Mouse (Mus musculus) heart, adult 11 months (tissue): Measurements from ENCODE around the gene Rassf1.

Experiments
- DNase-seq: peaks from one replicate; pipeline ENCODE4 v3.0.0; 2022

Gene Rassf1

DNA sequence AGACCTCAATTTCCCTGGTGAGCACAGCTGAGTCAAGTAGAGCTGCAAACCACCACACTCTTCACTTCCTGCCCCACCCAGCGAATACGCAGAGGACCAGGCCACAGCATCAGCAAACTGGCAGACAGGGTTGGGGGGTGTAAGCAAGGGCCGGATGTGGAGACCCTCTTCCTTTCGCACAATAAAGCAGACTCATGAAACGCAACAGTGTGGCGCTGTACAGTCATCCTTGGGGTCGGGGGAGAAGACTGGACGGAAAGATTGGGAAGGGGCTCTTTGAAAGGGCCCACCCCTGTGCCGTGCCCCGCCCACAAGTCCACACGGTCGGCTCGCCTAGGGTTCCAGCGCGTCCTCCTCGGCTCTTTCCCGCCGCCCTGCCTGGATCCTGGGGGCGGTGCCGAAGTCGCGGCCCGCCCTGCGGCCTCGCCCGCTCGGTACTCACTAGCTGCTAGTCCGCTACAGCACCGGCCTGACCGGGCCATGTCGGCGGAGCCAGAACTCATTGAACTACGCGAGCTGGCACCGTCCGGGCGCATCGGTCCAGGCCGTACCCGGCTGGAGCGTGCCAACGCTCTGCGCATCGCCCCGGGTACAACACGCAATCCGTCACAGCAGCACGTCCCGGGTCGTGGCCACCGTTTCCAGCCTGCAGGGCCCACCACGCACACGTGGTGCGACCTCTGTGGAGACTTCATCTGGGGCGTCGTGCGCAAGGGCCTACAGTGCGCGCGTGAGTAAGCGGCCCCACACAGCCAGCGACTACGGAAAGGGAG, at the start of gene Rassf1:
Gene Rassf1 (plus strand): TSS at position 439 of the 773 bp plus-strand sequence.
- peak; percentile 98 for DNase-seq

DNA sequence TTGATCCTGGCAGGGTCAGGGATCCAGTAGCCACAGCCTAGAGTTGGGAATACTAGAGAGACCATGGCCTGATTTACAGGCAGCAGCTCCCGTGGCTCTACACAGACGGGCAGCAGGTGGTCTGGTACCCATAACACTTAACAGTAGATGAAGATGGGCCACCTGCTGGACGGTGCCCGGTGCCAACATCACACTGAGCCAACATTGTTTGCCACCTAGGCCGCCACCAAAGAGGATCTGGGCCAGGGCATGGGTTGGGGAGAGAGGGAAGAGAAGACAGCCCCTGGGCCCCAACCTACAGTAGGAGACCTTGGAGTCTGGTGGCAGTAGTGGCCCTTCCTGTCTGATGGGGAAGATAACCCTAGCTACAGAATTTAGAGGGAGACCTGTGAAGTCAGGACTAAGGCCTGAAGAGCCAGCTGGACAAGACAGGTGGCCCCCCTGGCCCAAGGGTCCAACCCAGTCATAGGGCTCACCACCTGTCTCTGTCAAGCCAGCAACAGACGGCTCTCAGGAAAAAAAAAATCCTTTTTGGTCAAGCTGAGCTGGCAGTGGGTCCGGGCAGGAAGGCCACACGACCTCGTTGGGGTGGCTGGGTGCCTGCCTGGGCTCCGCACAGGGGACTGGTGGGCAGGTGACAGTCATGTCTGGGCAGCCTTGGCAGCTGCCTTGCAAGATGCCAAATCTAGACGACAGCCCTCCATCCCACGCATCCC, 49.1 kb upstream of the Rassf1 start:
- no peak for DNase-seq

DNA sequence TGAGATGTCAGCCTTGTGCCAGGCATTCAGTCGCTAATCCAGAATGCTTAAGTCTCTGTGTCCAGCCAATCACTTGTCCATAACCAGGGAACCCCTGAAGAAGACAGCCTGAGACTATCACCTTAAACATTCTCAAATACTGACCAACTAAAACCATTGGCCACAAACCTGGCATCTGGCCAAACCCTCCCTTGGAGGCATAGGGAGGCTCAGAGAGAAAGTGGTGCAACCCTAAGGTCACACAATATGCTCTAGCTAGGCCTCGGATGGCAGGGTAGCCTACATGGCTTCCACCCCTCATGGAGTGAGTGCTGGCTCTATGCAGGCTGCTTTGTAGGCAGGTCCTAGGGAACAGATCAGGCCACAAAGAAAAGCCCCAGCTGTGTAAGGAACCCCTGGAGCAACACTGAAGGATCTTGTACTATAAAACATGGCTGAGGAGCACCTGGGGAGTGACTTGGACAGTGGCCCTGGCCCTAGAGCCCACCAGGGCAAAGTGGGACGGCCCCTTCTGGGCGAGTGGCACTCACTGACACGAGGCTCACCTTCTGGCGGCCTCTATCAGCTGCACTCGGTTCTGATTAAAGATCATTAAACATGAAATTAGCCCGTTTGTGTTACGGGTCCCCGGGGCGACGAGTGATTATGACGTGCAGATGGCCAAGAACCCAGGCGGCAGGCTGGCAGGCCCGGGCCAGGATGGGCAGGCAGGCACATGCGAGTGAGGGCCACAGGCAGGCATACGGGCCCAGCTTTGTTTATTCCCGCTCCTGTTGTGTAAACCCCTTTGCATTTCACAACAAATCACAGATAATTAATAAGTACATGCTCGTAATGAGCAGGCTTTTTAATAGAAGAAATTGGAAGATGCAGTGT, 46.5 kb upstream of the Rassf1 start:
- DNase-seq: peak; percentile 89

DNA sequence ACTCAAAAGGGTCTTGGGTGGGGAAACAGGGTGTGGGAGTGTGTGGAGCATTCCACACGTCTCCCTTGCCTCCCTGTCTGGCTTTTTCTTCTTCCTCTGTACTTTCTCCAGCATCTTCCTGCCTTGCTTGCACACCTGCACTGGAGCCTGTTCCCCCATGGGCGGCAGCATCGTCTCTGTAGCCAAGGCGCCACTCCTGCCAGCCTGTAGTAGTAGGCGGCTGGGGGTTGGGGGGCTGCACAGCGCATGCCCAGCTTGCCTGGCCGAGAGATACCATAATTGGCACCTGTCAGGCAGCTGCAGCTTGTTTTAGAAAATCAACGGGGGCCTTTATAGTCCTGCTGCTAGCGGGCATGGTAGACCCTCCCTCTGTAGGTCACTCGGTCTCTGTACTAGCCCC, 43.1 kb upstream of the Rassf1 start:
- DNase-seq: no peak

DNA sequence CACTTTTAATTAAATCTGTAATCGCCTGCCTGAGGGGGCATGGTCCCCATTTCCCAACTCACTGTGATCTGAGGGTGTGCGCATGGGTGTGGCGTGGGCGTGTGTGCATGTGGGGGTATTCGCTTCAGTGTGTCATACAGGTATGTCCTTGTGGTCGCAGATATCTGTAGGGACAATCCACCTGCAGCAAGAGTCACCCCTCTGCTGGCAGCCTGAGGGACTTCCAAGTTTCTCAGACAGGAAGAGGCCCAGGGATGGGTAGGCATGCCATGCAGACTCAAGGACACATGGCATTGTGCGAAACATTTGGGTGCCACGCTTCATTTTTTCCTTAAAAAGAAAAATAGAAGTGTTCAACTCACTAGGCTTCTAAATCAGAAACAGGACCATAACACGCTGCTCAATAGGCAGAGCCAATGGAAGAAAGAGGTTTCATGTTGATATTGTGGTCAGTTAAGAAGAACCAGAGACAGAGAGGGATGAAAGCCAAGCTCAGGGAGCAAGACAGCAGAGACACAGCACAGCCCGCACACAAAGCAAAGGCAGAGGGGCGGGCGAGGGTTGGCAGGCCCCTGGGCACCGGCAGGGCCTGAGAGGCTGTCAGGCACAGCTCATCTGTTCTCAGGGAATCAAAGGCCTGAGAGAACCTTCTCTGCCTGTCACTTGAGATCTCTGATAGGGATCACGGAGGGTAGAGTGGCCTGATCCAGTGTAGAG, 40.8 kb upstream of the Rassf1 start:
- DNase-seq: no peak

DNA sequence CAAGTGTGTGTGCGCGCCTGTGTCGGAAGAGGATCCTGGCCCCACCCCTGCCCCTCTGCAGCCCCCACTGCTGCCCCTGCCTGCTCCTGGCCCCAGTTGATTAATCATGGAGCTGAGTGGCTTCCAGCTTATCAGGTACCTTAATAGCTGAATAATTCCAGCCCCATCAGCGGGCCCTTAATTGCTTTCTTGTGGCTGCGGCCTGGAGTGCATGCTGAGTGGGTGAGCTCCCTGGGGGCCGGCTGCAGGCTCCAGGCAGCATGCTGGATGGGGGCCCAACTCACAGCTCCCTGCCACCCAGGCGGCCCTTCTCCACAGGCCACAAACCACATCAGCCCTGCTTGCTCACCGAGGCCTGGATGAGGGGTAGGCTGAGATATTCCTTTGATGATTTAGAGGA, 39.9 kb upstream of the Rassf1 start:
- DNase-seq: no peak

DNA sequence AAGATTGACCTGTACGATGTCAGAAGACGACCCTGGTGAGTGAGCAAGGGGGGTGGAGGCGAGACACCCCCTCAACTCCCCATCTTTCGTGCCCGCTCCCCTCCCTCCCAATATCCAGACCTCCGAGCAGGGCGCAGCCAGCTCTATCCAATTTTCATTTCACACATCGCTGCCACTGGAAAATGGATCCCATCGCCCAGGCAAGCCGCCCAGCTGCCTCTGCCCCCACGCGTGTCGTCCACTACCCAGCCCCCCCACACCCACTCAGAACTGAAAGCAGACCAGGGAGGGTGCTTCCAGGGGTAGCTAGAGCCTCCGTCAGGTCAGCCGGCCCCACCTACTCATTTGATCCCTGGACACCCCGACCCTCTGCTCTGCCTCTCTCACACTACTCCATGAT, 39.0 kb upstream of the Rassf1 start:
- DNase-seq: no peak

DNA sequence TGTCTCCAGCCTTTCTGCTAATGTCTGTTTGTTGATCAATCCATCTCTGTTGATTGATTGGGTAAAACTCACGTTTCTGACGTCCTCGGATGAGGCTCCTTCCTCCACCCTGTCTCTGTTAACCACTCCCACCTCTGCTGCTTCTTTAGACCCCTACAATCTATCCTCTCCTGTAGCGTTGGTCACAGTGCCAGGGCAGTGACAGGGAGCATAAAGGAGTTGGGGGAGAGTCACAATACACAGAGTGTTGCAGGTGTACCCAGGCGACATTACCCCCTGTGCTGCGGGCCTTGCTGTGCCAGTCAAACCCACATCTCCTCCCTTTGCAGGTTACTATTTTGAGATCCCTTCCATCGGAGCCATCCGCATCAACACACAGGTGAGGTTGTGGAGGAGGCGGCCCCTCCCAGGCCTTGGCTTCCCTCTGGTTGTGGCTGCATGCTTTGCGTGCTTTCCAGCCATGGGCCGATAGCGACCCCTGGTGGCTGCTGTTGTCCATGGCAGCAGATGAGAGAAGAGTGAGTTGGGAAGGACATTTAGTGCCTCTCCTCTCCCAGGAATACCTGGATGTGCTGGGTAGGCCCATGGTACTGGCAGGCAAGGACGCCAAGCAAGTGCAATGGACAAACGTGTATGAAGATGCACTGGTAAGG, 36.9 kb upstream of the Rassf1 start:
- peak; percentile 93 for DNase-seq

DNA sequence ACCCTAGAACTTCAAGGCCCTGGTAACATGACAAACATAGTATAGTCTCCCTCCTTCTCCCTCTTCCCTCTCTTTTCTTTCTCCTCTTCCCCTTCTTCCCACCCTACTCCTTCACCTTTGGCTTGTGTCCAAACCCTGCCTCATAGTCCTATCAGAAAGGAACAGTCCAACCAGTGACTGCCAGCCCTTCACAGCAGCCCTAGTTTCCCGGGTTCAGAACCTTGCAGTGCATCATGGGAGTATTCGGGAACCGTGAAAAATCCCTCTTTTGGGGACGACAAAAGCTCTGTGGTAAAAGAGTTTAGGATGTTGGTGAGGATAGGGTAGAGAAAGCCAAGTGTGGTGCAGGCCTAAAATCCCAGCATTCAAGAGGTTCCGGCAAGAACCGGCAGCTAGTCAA, 31.0 kb upstream of the Rassf1 start:
- no peak for DNase-seq

DNA sequence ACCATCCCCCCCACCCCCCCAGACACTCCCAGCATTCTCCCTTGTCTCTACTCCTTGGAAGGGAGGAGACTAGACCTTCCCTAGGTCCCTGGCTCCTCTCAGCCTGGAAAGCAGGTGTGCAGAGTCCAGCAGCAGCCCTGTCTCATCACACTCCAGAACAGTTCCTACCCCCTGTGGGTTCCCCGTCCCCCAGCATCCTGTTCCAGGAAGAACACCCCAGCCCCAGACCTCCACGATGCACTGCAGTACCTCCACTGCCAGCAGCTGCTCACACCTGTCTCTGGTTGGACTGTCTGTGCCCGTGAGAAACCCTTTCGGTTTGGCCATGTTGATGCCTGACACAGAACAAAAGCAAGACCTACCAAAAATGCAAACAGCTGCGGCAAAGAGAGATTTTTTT, 30.2 kb upstream of the Rassf1 start:
- DNase-seq: no peak

DNA sequence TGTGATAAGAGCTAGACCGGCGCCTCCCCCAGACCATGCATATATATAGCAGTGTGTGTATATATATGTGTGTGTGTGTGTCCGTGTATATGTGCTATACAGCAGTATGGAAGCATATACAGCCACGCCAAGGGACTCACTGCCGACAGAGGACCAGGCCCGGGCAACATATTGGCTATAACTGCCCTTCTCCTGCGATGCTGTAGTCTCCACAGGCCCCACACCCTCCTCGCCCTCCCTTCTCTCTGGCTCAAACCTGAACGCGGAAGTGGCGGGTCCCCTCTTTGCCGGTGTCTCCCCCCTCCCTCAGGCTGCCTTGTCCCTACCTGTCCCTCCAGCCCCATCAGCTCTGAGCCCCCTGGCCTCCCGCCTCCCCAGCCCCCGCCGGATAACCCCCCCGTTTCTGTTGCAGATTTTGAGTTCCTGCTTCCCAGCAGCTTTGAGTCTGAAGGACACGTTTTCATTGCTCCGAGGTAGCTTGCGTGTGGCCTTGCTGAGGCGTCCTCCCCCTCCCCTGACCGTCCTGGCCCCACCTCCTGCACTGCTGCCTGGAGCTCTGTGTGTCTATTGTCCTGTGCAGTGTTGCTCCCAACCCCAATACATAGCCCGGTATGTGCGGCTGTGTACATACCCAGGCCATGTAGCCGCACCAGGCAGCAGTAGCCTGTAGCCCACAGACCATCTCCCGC, 29.5 kb upstream of the Rassf1 start:
- DNase-seq: no peak

DNA sequence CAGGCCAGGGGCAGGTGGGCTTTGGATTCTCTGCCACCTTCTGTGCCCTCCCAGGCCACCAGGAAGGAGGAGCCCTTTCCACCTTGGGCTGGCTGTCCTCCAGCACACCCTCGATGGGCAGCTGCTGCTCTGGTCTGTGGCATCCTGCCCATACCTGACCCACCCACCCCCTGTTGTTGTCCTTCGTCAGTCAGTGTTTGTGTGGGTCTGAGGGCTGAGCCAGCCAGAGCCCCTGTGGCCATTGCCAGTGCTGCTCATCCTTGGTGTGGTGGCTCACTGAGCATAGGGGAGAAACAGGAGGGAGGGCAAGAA, 29.0 kb upstream of the Rassf1 start:
- DNase-seq: no peak

DNA sequence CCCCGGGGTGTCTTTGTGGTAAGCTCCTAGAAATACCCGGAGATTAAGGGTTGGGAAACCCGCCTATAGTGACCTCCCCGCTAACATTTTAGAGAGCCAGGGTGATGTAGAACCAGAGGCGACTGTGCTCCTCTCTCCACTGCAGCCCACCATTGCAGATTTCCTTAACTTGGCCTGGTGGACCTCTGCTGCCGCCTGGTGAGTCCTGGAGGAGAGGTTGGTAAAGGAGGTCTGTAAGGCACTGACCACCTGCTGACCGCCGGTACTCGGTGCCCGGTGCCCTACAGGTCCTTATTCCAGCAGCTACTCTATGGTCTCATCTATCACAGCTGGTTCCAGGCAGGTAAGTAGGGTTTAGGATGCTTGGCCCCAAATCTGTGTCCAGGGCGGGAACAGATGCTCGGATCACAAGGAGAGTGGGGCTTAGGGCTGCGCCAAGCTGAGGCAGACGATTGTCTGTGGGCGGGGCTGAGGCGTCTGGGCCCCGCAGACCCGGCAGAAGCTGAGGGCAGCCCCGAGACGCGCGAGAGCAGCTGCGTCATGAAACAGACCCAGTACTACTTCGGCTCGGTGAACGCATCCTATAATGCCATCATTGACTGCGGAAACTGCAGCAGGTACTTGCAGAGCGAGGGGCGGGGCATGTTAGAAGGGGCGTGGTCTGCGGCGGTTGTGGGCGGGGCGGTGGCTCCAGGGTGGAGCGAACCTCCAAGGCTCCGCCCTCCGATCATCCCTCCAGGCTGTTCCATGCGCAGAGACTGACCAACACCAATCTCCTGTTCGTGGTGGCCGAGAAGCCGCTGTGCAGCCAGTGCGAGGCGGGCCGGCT, 24.9 kb upstream of the Rassf1 start:
- peak; percentile 93 for DNase-seq

DNA sequence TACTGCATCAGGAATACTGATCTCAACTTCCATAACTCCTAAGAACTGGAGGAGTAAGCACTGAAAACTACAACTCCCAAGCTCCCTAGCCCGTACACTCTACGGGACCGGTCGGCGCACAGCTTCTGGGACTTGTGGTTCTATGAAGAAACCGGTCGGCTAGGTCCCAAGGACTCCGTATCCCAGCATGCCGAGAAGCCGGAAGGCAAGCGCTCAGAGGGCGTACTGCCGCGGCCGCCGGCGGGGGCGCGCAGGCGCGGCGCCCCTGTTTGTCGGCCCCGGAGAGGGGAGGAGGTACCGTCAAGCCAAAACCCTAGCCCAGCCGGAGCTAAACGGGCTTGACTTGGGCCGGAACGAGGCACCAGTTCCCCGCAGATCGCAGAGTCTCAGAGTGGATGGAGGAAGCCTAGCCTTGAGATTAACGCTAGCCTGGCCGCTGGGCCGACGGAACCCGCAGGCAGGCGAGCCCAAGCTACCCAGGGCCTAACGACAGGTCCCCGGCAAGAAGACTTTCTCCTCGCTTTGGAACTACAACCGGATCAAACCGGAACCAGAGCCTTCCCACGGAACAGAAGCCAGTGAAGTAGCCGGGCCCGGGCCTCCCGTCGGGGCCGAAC, 17.5 kb upstream of the Rassf1 start, which contains the start of gene Tmem115:
Gene Tmem115 (plus strand): TSS at position 155 of the 617 bp plus-strand sequence.
- peak; percentile 100 for DNase-seq

DNA sequence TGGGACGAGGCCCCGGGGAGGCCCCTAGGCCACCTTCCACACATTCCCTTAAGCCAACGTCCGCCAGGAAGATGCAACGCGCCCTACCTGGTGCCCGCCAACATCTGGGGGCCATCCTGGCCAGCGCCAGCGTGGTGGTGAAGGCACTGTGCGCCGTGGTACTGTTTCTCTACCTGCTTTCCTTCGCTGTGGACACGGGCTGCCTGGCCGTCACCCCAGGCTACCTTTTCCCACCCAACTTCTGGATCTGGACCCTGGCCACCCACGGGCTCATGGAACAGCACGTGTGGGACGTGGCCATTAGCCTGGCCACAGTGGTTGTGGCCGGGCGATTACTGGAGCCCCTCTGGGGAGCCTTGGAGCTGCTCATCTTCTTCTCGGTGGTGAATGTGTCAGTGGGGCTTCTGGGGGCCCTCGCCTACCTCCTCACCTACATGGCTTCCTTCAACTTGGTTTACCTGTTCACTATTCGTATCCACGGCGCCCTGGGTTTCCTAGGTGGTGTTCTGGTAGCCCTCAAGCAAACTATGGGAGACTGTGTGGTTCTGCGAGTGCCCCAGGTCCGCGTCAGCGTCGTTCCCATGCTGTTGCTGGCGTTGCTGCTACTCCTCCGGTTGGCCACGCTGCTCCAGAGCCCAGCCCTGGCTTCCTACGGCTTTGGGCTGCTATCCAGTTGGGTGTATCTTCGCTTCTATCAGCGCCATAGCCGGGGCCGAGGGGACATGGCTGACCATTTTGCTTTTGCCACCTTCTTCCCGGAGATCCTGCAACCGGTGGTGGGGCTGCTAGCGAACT, 16.8 kb upstream of the Rassf1 start:
- DNase-seq: peak; percentile 96

DNA sequence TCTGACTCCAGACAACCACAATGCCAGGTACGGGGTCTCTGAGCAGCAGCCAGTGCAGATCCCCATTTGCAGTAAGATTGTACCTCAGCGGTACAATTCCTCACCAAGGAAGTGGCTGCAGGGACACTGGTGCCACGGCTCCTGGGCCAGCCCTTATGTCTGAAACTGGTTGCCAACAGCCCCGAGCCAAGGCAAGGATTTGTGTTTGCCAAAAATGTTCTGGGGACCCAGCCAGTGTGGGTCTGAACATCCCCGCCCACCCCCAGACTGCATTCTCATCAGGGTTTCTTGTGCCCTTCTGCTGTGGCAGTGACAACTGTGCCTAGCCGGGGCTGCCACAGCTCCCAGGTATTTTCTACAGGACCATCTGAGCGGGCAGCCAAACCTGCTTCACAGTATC, 13.1 kb upstream of the Rassf1 start:
- peak; percentile 90 for DNase-seq

DNA sequence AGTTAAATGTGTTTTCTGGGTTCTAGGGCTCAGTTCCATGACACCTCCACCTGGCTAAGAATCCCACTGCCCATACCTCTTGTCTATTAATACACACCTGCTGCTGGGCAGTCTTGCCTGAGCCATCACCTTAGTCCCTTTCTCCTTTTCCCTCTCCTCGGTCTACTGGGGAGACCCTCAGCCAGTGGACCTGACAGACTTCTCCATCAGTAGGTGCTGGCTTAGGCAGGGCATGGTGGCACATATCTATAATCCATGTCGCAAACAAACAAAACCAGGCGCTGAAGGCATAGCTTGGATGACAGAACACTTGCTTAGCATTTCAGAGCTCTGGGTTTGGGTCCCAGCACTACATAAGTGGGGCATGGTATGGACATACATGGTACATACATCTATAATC, 12.6 kb upstream of the Rassf1 start:
- peak; percentile 92 for DNase-seq

DNA sequence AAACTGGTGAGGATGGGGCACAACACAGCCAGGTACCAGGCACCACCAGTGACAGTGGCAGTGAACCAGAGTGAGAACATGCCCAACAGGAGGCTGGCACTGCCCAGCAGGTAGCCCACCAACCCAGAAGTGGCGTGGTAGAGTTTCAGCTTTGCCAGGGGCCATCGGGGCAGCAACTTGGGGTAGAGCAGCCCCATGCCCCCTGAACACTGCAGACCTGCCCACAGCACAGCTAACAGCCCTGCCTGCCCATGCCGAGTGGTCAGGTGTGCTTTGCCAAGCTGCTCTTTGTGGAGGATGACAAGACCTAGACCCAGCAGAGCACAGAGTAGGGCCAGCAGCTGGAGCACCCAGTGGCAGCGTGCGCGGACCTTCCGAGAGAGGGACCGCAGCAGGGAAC, 11.4 kb upstream of the Rassf1 start:
- DNase-seq: peak; percentile 92

DNA sequence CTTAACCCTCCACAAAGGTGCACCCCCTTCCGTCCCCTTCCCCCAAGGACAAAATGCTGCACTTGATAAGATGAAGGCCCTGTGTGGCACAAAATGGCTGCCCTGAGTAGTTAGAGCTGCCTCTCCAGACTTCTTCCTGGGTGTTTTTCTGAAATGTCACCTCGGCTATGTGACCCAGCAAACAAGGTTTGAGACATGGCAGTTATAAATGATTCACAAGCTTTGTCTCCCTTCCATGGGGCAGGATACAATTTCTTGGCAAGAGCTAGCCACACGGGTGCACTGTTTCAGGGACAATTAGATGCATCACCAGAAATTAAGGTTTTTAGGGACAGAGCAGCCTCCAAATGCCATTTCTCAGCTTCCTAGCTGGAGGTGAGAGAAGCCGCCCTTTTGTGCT, 10.9 kb upstream of the Rassf1 start:
- DNase-seq: peak; percentile 89
